Mouse (Mus musculus) small intestine, adult 2 months (tissue): ENCODE data around the gene S100a10.

ENCODE experiments used
- CTCF ChIP-seq: fragments of 200-500 bp; IDR thresholded peaks from 2 replicates; pipeline ENCODE4 v1.5.1; 2012; ENCODE audit warnings: low read depth, mild to moderate bottlenecking, control low read depth, inconsistent platforms, low read length, moderate library complexity, mixed read lengths; ENCODE audit not compliant: insufficient replicate concordance, insufficient read length; ENCODE audit errors: extremely low read depth
- POLR2A ChIP-seq: fragments of 200-500 bp; IDR thresholded peaks from 2 replicates; pipeline ENCODE4 v1.6.1; 2012; ENCODE audit warnings: low read depth, mild to moderate bottlenecking, control low read depth, inconsistent platforms, low read length, moderate library complexity

DNA sequence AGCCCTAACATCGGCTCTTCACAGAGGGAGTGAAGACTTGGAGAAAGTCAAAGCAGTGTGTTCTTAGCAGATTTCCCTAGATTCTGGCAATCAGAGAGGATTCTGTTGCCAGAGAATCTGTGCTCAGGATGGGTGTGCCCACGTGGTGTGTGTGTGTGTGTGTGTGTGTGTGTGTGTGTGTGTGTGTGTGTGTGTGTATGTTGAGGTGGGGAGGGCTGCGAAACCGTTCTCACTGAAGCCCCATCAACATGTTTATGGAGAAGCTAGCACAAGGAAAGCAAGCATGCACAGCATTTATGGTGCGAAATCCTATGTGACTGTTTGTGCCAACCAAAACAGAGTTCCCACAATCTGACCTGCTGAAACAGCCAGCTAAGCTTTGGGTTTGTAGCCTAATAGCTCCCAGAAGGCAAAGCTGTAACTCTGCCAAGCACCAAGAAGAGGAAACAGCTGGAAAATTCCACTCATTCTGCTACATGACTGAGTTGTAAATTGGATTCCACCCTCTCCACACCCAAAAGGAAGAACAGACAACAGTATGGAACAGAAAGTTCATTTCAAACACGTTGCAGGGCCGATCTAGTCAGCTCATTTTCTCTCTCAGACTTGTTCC, 13.7 kb downstream of the S100a10 start:
- TF ChIP-seq POLR2A = no peak
- no peak for TF ChIP-seq CTCF
